Mouse (Mus musculus): ENCODE results near the gene Ppdpf. TPM values are rescaled to one million over a fixed set of nuclear protein-coding genes. Genes with fewer than 3 reads are reported as not detected.
A peak's percentile ranks its signal among the peaks of the same experiment; 100 is the strongest.

Ppdpf gene
- polyA plus RNA-seq (2017; shearing (Covaris generic)) = 100 to 1,000 TPM; 138 to 145 TPM

- peak; percentile 92 for ATAC-seq
These were observed at the start of gene Ppdpf for GRCm38 (mm10) chr2:181187121-181188000. Ppdpf (plus strand) TSS chr2:181187247.

- no peak for ATAC-seq
These were observed 47.3 kb upstream of the Ppdpf start for GRCm38 (mm10) chr2:181139641-181140193.

- ATAC-seq = no peak
These were observed 44.3 kb upstream of the Ppdpf start for GRCm38 (mm10) chr2:181142703-181143135.

- ATAC-seq = no peak
These were observed 43.4 kb upstream of the Ppdpf start for GRCm38 (mm10) chr2:181143509-181144276.

GRCm38 (mm10) chr2:181144675-181145074 is 42.4 kb upstream of the Ppdpf start:
- no peak for ATAC-seq

GRCm38 (mm10) chr2:181146976-181147545 is 40.0 kb upstream of the Ppdpf start:
- no peak for ATAC-seq

GRCm38 (mm10) chr2:181147546-181148317 is 39.3 kb upstream of the Ppdpf start:
- no peak for ATAC-seq

- no peak for ATAC-seq
These were observed 38.6 kb upstream of the Ppdpf start for GRCm38 (mm10) chr2:181148318-181148955.

- no peak for ATAC-seq
These were observed 36.8 kb upstream of the Ppdpf start for GRCm38 (mm10) chr2:181150281-181150680.

GRCm38 (mm10) chr2:181152701-181153100 is 34.3 kb upstream of the Ppdpf start:
- ATAC-seq = no peak

GRCm38 (mm10) chr2:181153131-181153530 is 33.9 kb upstream of the Ppdpf start:
- no peak for ATAC-seq

- ATAC-seq = no peak
These were observed 33.2 kb upstream of the Ppdpf start for GRCm38 (mm10) chr2:181153837-181154236.

GRCm38 (mm10) chr2:181154361-181154760 is 32.7 kb upstream of the Ppdpf start:
- no peak for ATAC-seq

- no peak for ATAC-seq
These were observed 32.1 kb upstream of the Ppdpf start for GRCm38 (mm10) chr2:181154831-181155415.

GRCm38 (mm10) chr2:181155801-181156200 is 31.2 kb upstream of the Ppdpf start:
- ATAC-seq = no peak

GRCm38 (mm10) chr2:181156248-181157121 is 30.6 kb upstream of the Ppdpf start, which contains the start of gene Eef1a2:
Eef1a2 (minus strand) TSS chr2:181157014.
- no peak for ATAC-seq

GRCm38 (mm10) chr2:181157180-181157579 is 29.9 kb upstream of the Ppdpf start:
- ATAC-seq = no peak

- ATAC-seq = no peak
These were observed 29.2 kb upstream of the Ppdpf start for GRCm38 (mm10) chr2:181157716-181158302.

- no peak for ATAC-seq
These were observed 28.6 kb upstream of the Ppdpf start for GRCm38 (mm10) chr2:181158471-181158870.

GRCm38 (mm10) chr2:181159091-181159514 is 27.9 kb upstream of the Ppdpf start:
- no peak for ATAC-seq

Measured in CD4-positive, CD25-positive, alpha-beta regulatory T cell, adult 4 months (primary cell).